Comparison of ENCODE assay signal across 9 mouse cellular contexts in the genomic region with DNA sequence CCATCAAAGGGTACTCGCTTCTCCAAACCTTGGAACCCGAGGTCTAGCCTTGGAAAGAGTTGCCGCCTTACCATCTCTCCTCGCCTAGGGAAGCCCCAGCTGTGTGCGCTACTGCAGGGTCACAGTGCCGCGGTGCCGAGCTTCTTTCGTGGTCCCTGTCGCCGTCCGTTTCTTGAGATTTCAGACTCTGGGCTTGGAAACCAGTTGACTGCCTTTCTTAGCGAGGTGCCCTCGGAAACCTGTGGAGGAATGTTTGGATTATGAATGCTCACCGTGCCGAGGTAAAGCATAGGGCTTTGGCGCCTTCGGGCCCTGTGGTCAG. TPM values are rescaled to one million over a fixed set of nuclear protein-coding genes. Genes with fewer than 3 reads are reported as not detected.
DNase-seq lines count a peak whose midpoint lies in the region; ATAC-seq lines count a peak whose summit lies in the region.
"Had no signal": no experiment of that assay in that cellular context is flagged by ENCODE, and none has a peak within 500 bp of the region (broad histone marks: within the 10 kb centered on the region; RNA-seq: fewer than 3 reads in every experiment).

No protein-coding gene starts in this region.

- H3K27ac ChIP-seq in liver, embryonic 12.5 days = peak overlapping the region; percentile 98
- H3K27ac ChIP-seq in stomach, embryonic 16.5 days (ENCODE audit: low read length) = peak overlapping the region; percentile 39

- peak overlapping the region; percentile 93 for H3K4me3 ChIP-seq in liver, embryonic 12.5 days
- H3K4me3 ChIP-seq in stomach, embryonic 16.5 days (replicated peaks; ENCODE audit: low read length) = peak overlapping the region; percentile 71

- 3% methylated on average over 18 of the region's 18 CpGs for WGBS in liver, embryonic 12.5 days (ENCODE audit: insufficient replicate concordance)
- WGBS in stomach, embryonic 16.5 days = 2% methylated on average over 18 of the region's 18 CpGs

- peaks cover 13% of the 10 kb centered on the region for H3K36me3 ChIP-seq in liver, embryonic 12.5 days
- H3K36me3 ChIP-seq in stomach, embryonic 16.5 days (ENCODE audit: control insufficient read depth, insufficient read depth, low read length) = no peaks in the 10 kb centered on the region

- H3K4me2 ChIP-seq in liver, embryonic 12.5 days = peak overlapping the region; percentile 98
- peak overlapping the region; percentile 92 for H3K4me2 ChIP-seq in stomach, embryonic 16.5 days (ENCODE audit: low read depth, low read length)

- peak overlapping the region; percentile 90 for H3K9ac ChIP-seq in liver, embryonic 12.5 days
- H3K9ac ChIP-seq in stomach, embryonic 16.5 days (ENCODE audit: low read length) = peak overlapping the region; percentile 73

- no peaks in the 10 kb centered on the region for H3K9me3 ChIP-seq in liver, embryonic 12.5 days (replicated peaks)
- no peaks in the 10 kb centered on the region for H3K9me3 ChIP-seq in stomach, embryonic 16.5 days (replicated peaks; ENCODE audit: control insufficient read depth, low read length)

- peaks cover 15% of the 10 kb centered on the region; the same call in 1 of the 2 replicates for H3K27me3 ChIP-seq in liver, embryonic 12.5 days (replicated peaks)
- H3K27me3 ChIP-seq in stomach, embryonic 16.5 days (ENCODE audit: control insufficient read depth, insufficient read depth, low read length) = peaks cover 14% of the 10 kb centered on the region; the same call in 1 of the 2 replicates

- peak; percentile 23 for DNase-seq in embryo, embryonic 11 days
- DNase-seq in embryo, embryonic 9.5 days (ENCODE audit: extremely low spot score) = no peak
- DNase-seq in spleen, adult 12 weeks (ENCODE audit: low spot score) = peak; percentile 39
- no peak for DNase-seq in spleen, postnatal 36 days (ENCODE audit: low spot score in 2 of 2)
- no peak for DNase-seq in cerebellum, postnatal 4 days (ENCODE audit: low spot score in 2 of 2)
- DNase-seq in embryo, embryonic 10.5 days (ENCODE audit: low spot score) = no peak

- peak; percentile 37; the same call in 1 of the 2 replicates for ATAC-seq in liver, embryonic 12.5 days
- no peak for ATAC-seq in stomach, embryonic 16.5 days (ENCODE audit: insufficient read depth, low FRiP score)

- H3K4me1 ChIP-seq in liver, embryonic 12.5 days = peaks cover 71% of the 10 kb centered on the region
- H3K4me1 ChIP-seq in stomach, embryonic 16.5 days (ENCODE audit: control insufficient read depth, insufficient read depth, low read length) = peaks cover 4% of the 10 kb centered on the region; the same call in 1 of the 2 replicates

RNA-seq across cellular contexts. Expression of gene Grtp1, which starts 0.6 kb away (rescaled TPM):
- 13.8 and 14.0 TPM in 2 replicates for polyA plus RNA-seq in liver, embryonic 12.5 days (2016; fragmentation: Nextera tagmentation; extraction: Ambion mirVana)
- polyA plus RNA-seq in stomach, embryonic 16.5 days (2015; fragmentation: Nextera tagmentation; extraction: Ambion mirVana) = 22.6 and 25.5 TPM in 2 replicates

RNA-seq across cellular contexts. Expression of gene Lamp1, which starts 42.0 kb away (rescaled TPM):
- polyA plus RNA-seq in liver, embryonic 12.5 days (2016; fragmentation: Nextera tagmentation; extraction: Ambion mirVana) = 199 and 203 TPM in 2 replicates
- 241 and 263 TPM in 2 replicates for polyA plus RNA-seq in stomach, embryonic 16.5 days (2015; fragmentation: Nextera tagmentation; extraction: Ambion mirVana)

RNA-seq across cellular contexts. Expression of gene Adprhl1, which starts 53.0 kb away (rescaled TPM):
- not detected in 2 replicates for polyA plus RNA-seq in liver, embryonic 12.5 days (2016; fragmentation: Nextera tagmentation; extraction: Ambion mirVana)
- 0.69 and 4.2 TPM in 2 replicates for polyA plus RNA-seq in stomach, embryonic 16.5 days (2015; fragmentation: Nextera tagmentation; extraction: Ambion mirVana)
- polyA plus RNA-seq: large intestine, adult 2 months had no signal

Comparison
In these comparisons a context has a peak if more than half of its experiments do, and no peak if none do; other contexts are left out.
1. DNase-seq: peak in embryo, embryonic 11 days (single experiment) and spleen, adult 12 weeks (single experiment); none in embryo, embryonic 9.5 days (single experiment), spleen, postnatal 36 days (0 of 2), cerebellum, postnatal 4 days (0 of 2) and embryo, embryonic 10.5 days (single experiment).